Mouse (Mus musculus) megakaryocyte-erythroid progenitor cell, adult 5-6 weeks (primary cell): ENCODE measurements around the gene Arhgap17. TPM values are rescaled to one million over a fixed set of nuclear protein-coding genes. Genes with fewer than 3 reads are reported as not detected.

Experiments used
- ATAC-seq: replicated peaks from 2 replicates; pipeline ENCODE4 v1.8.0; 2016; ENCODE audit warnings: mild to moderate bottlenecking, inconsistent platforms; ENCODE audit not compliant: severe bottlenecking, poor library complexity, low FRiP score, low TSS enrichment
- total RNA-seq, 2 experiments: library from RNA; stranded (forward) in 1 of 2; stranded (reverse) in 1 of 2; fragments of 200-1000, 215-1000 nt in 1 of 2; fragments of >200 nt in 1 of 2; fragmentation: Nextera tagmentation in 1 of 2; gene quantifications; 2 replicates each; pipeline ENCODE4 v1.2.3; 2014 to 2017

The Arhgap17 gene
- total RNA-seq, 2 experiments from 2014 or later: 16.5 to 30.5 TPM

DNA sequence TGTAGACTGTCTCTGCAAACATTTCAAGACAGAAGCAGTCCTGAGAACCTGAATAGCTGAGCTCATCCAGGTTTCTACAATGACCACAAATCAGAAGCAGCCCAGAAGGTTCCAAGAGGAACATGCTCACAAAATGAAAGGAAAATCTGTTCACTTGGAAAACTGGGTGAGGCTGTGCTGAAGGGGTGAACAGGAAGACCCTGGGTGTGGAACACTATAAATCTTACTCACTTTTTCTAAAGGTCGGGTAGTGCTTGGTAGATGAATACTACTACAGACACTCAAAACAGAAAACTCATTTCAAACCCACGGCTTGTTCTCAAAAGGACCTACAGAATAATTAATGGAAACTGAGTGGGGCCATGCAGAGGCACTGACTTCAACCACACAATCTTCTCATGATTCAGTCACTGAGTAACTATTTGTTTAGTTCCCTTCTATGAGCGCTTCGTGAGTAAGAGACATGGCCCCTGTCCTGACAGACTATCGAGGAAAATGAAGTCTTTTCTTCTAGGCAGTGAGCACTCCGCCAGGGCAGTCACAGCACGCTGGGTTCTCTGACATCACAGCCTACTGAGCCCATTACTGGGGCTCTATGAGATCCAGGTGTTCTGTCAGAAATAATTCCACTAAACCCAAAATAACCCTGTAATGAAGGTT is 23.0 kb downstream of the Arhgap17 start:
- ATAC-seq: no peak

DNA sequence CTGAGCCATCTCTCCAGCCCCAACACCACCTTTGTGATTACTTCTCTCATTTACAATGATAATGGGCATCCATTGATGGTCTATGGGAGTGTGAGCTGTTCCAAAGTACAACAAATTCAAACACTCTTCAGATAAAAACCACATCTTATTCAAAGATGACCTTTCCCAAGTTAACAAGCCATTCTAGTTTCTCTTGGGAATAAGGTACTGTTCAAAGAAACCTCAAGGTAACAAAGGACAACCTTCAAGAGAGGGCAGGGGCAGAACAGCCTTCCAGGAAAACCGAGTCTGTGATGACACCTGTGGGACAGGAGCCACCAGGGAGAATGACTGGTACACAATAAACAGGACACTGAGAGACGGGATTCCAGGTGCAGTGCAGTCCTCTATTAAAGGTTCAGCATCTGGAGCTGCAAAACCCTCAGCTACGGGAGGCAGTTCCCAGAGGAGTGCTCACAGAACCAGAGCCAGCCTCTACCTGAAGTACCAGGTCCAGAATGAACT is 24.6 kb downstream of the Arhgap17 start:
- ATAC-seq: no peak

DNA sequence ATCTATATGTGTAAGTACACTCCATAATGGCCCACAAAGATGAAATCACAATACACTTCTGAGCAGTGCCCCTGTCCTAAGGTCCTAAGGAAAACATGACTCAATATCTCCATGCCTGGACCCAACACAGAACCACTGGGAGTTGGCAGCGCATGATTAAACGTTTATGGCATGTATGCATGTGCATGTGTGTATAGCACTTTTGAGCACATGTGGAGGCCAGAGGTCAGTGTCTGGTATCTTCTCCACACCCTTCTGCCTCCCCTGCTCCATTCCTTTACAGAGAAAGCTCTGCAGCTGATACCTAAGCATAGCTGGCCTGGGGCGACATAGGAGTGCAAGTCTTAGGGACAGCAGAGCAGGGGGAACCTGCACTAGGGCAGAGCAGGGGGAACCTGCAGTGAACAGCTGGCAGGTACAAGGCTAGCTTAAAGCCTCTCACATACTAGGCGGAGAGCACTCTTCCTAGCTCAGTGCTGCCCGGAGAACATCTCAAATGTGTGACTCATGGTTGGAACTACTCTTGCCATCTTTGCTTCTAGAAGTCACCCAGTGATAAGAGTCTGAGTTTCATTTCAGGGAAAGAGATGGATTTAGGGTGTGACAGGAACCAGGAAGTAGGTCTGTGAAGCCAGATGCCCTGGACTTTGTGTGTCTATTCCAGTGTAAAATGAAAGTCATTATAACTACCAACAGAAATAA is 25.5 kb downstream of the Arhgap17 start:
- ATAC-seq: no peak

DNA sequence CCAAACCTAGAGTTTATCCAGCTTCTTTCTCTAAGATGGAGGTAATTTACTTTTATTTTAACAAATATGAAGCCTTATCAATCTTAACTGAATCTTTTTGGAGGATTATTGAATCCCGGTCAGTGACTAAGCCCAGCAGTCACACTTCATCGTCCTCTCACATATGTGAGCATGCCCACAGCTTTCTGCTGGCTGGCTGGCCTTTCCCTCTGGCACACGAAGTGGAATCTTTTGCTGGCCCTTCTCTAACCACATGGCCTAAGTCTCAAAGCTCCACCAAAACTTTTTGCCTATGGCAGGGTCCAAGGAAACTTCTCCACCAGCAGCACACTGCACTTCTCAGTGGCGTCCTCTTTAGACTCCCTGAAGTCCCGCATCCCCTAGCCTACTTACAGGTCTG is 27.8 kb downstream of the Arhgap17 start:
- no peak for ATAC-seq

DNA sequence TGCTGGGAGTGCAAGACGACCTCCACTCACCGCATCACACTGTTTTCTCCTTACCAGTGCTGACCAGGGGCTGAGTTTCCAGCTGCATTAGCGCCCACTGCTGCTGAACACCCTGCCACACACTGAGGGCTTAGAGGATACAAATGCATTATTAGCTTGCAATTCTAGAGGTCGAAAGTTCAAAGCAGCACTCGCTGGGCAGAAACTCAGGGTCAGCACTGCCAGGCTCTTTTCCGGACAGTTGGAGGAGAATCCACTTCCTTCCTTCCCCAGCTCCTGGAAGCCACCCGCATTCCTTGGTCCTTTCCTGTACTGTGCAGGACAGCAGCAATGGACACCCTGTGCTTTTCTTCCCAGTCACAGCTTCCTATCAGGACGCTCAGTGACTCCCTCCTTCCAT is 31.4 kb downstream of the Arhgap17 start:
- ATAC-seq: no peak

DNA sequence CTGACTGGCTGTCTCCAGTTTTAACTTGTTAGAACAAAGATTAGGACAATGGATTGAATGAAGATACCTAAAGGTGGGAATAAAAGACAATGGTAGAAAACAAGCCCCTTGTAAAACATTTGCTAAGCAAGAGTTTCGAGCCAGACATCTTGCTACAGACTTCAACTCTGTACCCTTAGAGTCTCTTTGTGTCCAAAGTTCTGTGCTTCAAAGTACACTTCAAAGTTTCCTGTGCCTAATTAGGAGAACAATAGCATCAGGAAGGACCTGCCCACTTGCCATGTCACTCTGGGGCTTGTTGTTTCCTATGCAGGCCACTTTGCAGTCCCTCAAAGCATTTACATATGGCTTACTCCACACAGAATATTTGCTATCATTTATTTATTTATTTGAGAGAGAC is 33.4 kb downstream of the Arhgap17 start:
- ATAC-seq: no peak

DNA sequence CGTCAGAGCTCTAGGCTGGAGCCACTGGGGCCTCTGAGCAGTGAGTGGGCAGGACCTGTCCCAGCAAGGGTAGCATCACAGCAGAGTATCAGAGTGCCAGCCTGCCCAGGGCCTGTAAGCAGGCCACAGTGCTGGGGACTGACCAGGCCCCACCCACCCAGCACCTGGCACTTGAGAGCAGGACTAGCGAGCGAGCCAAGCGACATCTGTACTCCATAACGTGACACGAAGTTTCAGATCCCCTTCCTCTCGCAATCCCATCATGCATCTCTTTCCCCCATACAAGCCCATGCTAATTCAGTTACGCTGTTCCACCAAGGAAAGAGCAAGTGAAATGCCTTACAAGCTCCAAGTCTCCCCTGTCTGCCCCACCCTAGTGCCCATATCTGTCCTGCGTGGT is 39.2 kb downstream of the Arhgap17 start:
- no peak for ATAC-seq

DNA sequence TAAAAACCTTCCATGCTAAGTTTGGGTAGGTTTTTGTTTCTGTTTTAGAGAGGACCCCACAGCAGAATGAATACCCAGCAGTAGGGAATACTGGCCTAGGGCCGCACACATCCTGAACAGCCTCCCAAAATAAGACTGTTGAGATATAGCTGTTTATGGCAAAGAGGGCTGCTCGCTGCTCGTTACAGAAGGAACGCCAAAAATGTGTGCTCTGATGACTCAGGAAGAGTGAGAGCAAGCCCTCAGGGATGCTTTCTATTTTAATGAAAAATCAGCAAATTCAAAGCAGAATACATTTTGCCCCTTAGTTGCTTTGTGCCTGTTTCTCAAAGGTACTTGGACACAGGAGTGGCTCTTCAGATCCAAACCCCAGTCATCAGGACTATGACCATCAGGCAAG is 41.8 kb downstream of the Arhgap17 start:
- ATAC-seq: no peak

DNA sequence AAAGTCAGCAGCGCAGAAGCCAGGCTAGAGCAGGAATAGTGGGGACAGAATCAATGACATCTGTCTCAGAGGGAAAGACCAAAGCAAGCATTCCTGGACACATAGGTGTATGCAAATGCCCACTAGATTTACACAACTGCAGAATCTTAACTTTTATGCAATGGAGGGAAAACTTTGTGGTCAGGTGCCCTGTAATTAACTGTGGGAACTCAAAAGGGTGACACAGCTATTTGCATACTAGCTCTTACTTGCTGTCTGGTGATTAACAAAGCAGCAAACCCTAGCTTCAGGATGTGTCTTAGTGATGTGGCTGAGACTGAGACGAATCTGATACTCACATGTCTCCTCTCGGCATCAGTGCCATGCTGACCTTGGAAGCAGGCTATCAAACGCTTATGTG is 42.8 kb downstream of the Arhgap17 start:
- no peak for ATAC-seq

DNA sequence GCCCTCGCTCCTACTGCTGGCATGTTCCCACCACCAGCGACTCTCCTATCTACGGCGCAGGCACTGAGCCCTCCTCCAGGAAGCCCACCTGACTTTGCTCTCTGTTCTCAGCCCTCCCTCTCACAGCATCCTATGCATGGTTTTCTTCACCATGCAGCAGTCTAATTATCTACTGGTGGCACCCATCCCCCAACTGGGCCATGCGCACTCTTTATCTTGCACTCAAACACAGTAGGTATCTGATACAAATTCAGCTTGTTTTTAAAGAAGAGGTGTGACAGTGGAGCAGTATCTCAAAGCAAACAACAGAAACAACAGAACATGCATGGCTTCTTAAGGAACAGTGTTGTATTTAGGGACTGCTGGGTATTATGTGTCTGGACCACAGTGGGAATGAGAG is 43.7 kb downstream of the Arhgap17 start:
- ATAC-seq: peak; percentile 50

DNA sequence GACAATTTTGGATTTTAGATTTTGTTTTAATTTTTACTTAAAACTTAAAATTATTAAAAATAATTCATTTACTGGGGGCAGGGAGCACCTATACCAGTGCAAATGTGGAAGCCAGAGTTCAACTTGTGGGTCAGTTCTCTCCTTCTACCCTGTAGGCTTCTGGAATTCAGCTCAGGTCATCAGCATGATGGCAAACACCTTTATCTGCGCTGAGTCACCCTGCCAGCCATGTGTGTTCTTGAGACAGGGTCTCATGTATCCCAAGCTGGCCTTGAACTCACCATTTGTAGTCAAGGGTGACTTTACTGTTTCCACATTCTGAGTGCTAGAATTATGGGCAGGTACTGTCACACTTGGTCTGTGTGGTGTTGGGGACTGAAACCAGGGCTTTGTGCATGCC is 45.6 kb downstream of the Arhgap17 start:
- no peak for ATAC-seq

DNA sequence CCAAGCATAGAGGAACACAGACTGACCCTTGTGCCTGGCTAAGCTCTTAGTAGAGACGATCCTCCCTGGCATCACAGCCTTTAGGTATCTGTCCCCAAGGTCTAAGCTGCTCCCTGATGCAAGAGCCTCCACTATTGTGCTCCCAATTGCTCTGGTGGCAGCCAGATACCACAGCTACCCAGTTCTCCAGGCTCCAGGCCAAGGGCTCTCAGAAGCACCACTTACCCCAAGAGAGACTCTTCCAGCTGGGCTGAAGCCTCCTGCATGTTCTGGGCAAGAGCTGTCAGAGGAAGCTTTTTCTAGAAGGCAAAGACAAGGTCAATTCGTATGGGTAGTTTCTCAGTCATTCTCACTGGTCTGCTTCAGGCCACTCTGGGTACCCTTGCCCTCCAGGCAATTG is 46.3 kb downstream of the Arhgap17 start:
- no peak for ATAC-seq

DNA sequence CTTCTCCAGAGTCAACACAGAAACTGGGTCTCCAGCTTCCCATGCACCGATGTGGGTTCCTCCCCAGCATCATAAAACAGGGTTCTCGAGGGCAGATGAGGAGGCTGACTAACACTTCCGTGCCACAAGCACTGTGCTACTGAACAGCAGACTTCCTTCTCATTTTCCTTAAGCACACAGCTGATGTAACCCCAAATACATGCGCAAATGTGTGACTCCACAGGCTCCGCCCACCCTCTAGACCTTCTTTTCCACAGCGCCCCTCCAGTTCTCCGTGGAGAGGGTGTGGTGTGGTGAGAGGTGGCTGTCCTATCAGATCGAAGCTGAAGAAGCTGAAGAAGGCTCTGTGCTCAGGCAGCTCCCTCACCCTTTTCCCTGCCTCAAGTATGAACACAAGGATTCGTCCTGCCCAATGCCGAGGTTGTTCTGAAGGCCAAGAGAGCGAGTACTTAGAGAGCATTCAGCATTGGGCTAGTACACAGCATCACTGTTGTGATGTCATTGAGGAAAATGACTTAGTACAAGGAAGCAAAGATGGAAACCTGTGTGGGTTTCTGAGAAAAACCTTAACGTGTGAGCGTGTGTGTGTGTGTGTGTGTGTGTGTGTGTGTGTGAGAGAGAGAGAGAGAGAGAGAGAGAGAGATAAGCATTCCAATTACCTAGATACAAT is 47.1 kb downstream of the Arhgap17 start:
- peak; percentile 86 for ATAC-seq

DNA sequence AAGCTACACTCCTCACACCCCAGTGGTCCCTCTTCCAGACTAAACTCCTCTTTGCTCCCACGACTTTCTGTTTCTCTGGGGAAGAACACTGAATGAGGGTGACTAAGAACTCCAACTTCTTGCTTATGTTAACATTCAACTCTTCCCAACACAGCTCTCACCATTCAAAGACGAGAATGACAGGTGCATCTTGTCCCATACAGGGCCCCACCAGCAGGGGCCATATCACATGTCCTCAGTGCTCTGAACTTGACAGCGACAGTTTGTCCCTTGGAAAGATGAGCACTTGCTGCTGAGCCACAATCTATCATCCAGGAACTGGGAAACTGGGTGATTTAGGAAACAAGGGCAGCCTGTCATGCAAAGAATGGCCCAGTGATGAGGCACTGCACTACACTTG is 57.0 kb downstream of the Arhgap17 start:
- no peak for ATAC-seq

DNA sequence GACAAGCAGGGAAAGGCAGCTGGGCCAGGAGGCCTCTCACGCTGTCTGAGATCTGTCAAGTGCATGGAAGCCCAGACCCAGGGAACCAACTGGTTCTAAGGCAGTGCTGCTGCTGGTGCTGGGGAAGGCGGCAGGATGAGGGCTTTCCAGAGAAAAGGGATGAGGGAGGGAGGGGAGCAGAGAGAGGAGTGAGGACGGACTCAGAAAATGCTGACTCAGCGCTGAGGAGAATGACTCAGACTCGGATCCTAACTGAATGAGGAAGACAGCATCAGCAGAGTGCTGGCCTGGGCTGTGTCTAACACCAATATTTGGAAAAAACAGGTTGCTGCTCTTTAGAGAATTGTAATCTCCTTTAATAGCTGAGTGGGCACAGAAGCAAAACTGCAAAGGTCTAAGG is 57.9 kb downstream of the Arhgap17 start:
- no peak for ATAC-seq

DNA sequence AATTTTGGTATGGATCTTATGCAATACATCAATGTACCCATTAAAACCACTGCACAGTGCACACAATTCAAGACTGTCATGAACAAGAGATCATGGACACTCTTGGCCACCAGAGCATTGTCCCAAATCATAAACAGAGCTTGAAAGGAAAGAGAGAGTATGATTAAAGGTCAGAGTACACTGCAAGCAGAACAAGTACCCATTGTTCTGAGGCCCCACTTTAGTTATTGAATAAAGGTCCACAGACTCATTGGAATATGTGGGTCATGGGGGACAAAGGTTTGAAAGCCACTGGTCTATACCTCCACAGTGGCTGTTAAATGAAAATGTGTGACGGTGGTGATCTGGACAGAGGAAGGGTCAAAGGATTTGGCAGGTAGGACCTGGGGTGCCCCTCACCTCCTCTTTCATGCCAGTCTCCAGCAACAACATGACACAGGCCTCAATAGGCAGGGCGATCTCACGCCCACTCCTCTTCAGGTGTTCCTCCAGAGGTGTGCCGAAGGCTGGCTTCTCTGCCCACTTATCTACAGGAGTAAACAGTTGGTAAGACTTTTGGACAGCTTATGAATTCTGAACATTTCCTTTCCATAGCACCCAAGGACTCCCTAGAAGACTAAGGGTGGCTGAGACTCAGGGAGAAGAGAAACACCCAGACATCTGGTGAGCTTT is 61.7 kb downstream of the Arhgap17 start:
- ATAC-seq: no peak

DNA sequence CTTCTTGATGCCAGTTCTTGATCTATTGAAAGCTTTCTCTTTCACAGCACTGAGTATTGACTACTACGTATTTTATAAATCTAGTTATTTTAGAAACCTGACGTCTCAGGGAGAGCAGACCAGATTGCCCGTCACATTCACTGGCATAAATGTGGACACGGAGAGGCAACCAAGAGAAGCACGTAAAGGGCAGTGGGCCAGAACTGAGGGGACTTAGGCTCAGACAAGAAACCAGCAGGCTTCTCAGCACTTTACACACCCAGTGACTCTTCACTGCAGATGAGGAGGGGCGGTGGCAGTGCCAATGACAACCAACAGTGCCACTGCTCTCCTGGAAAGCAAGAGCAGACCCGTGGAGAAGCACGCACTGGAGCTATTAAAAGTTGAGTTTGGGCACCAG is 62.5 kb downstream of the Arhgap17 start:
- no peak for ATAC-seq

DNA sequence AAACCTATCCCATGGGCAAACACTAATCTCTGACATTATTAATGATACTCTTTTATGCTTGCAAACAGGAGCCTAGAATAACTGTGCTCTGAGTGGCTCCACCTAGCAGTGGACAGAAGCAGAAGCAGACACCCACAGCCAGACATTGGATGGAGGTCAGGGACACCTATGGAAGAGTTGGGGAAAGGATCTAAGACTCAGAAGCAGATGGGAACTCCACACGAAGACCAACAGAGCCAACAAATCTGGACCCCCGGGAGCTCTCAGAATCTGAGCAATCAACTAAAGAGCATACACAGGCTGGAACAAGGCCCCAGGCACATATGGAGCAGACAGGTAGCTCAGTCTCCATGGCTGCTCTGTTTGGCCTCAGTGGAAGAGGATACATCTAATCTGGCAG is 64.3 kb downstream of the Arhgap17 start:
- no peak for ATAC-seq

DNA sequence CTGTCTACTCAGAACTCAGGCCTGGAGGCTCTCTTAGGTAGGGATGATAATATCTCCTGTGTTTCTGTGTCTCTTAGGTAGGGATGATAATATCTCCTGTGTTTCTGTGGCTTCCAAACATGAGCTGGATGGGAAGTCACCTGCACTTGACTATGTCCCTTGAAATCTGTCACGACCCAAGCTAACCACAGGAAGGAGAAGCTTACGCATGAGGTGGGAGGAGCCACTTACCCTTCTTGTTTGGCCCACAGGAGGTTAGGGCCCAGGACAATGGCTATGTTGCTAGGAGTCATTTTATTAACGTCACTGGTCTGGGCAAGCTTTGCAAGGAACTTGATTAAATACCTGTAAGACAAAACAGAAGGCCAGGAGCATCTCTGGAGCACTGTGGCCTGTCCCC is 69.5 kb downstream of the Arhgap17 start:
- ATAC-seq: no peak

DNA sequence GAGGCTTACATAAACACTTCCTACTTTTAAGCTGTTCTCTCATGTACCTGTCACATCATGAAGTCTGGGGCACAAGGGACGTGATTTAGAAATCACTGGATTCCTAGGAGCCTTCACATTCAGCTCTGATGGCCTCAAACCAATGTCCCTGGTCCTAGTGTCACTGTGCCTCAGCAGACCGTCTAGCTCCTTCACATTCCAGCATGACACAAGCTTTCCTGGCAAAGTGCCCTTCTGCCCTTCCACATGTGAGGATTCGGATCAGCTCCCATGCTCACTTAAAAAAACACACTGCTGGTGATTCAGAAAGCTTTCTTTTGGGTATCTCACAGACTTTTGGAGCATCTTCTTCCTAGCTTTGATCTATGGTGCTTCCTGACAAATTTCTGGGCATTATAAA is 71.5 kb downstream of the Arhgap17 start:
- no peak for ATAC-seq
